Mouse (Mus musculus): ENCODE results near the gene Celf3.

Gene Celf3

DNA sequence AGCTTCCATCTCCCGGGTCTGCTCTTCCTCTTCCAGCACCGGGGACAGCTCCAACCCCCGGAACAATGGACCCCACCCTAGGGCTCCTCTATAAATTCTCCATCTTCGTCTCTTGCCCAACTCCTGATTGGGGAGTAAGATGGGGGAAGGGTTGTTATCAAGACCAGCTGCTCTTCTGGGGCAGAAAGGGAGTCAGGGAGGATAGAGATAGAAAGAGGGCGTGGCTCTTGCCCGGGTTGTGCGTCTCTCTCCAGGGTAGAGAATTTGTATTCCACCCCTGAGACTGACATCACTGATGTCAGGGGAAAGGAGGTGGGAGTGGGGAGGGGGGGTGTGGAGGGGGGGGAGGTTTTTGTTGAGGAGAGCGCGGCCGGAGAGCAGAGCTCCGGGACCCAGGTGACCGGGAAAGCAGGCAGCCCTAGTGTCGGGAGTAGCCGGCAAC is at the start of gene Celf3:
Celf3 (plus strand) TSS at position 315 of the 442 bp plus-strand sequence.
- DNase-seq (ENCODE audit: low spot score in 2 of 2) = peak in 1 of 2 experiments; percentile 78

GRCm38 (mm10) chr3:94430980-94431379 is 47.1 kb upstream of the Celf3 start:
- no peak for DNase-seq (ENCODE audit: low spot score in 2 of 2)

GRCm38 (mm10) chr3:94434305-94434704 is 43.8 kb upstream of the Celf3 start:
- no peak for DNase-seq (ENCODE audit: low spot score in 2 of 2)

DNA sequence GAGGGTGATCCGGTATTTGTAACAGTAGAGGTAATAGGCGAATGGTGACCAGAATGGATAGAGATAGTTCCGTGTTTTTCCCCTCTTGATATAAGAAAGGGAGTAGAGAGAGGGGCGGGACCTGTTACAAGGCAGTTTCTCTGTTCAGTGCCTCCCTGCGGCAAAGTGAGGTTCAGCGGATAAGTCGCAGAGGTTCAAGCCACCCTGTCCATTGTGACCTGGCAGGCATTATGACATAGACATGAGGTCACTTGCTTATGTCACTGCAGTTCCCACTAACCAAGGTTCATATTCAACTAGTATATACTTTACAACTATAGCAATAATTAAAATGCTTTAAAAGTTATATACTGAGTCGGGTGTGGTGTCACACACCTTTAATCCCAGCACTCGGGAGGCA is 41.7 kb upstream of the Celf3 start:
- DNase-seq (ENCODE audit: low spot score in 2 of 2) = no peak

GRCm38 (mm10) chr3:94441182-94441581 is 36.9 kb upstream of the Celf3 start:
- peak in 1 of 2 experiments; percentile 13 for DNase-seq (ENCODE audit: low spot score in 2 of 2)

GRCm38 (mm10) chr3:94442951-94443596 is 35.0 kb upstream of the Celf3 start, which contains the start of gene Mrpl9:
Gene Mrpl9, plus strand, starts transcription at chr3:94443318.
- DNase-seq (ENCODE audit: low spot score in 2 of 2) = peak; percentile 95 to 96

DNA sequence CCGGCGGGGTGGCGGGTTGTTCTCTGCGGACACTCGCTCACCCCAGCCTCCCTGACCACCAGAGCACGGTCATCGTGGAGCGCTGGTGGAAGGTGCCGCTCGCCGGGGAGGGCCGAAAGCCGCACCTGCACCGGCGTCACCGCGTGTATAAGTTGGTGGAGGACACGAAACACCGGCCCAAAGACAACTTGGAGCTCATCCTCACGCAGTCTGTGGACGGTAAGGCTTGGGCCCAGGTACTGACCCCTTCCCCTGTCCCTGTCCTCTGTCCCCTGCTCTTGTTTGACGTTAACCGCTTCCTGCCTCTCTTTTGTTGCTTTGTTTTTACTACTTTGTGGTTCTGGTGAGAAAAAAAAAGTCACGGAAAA is 34.5 kb upstream of the Celf3 start, which contains the start of gene Oaz3:
Oaz3 (minus strand) TSS at position 319 of the 368 bp plus-strand sequence.
- DNase-seq (ENCODE audit: low spot score in 2 of 2) = no peak

DNA sequence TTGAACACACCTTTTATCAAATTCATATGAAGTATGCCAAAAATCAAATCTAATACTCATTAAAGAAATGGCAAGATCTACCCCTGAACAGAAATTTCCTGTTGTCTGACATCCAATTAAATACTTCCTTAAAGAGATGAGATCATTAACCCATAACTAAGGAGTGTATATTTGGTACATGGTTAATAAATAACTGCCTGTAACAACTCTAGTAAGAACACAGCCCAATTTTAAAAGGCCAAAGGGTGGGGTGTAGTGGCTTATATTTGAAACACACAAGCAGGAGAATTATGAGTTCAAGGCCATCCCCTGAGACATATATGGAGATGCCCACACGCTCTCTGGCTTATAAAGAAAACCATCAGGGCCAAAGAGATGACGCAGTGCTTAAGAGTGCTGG is 28.7 kb upstream of the Celf3 start:
- no peak for DNase-seq (ENCODE audit: low spot score in 2 of 2)

DNA sequence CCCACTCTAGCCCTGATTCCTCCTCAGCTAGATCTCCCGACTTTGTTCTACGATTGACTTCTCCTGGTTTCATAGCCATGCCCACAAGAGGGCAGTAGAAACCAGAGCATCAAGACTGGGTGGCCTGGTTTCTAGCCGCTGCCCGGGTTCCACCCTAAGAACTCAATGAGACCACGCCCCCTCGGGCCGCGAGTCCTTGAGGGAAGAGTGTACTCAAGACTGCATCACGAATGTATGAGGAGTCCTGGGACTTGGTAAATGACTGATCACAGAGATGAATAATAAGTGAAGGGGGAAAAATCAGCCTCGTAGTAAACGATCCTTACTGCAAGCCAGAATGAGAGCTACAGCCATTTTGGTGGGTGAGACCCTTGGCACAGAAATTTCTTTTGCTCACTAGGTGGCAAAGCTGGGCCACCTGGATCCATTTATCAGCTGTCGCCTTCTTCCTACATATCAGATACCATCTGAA is 21.5 kb upstream of the Celf3 start:
- peak; percentile 88 for DNase-seq (ENCODE audit: low spot score in 2 of 2)

GRCm38 (mm10) chr3:94457055-94457454 is 21.0 kb upstream of the Celf3 start:
- no peak for DNase-seq (ENCODE audit: low spot score in 2 of 2)

- no peak for DNase-seq (ENCODE audit: low spot score in 2 of 2)
Measured at GRCm38 (mm10) chr3:94459834-94460233, 18.3 kb upstream of the Celf3 start.

DNA sequence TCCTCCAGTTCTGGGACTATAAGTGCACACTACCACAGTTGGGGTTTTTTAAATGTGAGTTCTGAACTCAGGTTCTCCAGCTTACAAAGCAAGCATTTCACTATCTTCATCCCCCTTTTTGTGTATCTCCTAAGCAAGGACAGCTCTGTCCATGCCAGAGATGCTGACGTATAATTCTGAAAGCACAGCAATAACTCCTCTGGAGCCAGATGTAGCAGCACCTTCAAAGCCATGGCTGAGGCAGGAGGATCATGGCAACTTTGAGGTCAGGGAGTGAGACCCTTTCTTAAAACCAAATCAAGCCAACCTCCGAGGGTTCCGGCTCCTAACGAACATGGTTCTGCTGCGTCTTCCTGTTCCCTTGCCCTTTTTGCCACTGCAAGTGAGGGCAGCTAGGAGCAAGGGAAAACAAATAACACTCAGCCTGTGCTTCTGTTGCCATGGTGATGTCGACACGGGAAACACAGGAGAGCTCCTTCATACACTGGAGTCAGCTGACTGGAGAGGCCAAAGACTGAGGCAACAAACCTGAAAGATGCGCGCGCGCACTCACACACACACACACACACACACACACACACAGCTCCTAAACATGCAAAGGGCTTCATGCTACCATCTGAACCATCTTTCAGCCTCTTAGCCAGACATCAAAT is 14.0 kb upstream of the Celf3 start:
- peak; percentile 36 to 55 for DNase-seq (ENCODE audit: low spot score in 2 of 2)

- DNase-seq (ENCODE audit: low spot score in 2 of 2) = peak; percentile 66 to 77
Measured at GRCm38 (mm10) chr3:94465632-94466430, 12.3 kb upstream of the Celf3 start.

- DNase-seq (ENCODE audit: low spot score in 2 of 2) = no peak
Measured at GRCm38 (mm10) chr3:94468931-94469330, 9.2 kb upstream of the Celf3 start.

GRCm38 (mm10) chr3:94472447-94473114 is 5.5 kb upstream of the Celf3 start:
- peak in 1 of 2 experiments; percentile 14 for DNase-seq (ENCODE audit: low spot score in 2 of 2)

GRCm38 (mm10) chr3:94473115-94473505 is 5.0 kb upstream of the Celf3 start:
- no peak for DNase-seq (ENCODE audit: low spot score in 2 of 2)

DNA sequence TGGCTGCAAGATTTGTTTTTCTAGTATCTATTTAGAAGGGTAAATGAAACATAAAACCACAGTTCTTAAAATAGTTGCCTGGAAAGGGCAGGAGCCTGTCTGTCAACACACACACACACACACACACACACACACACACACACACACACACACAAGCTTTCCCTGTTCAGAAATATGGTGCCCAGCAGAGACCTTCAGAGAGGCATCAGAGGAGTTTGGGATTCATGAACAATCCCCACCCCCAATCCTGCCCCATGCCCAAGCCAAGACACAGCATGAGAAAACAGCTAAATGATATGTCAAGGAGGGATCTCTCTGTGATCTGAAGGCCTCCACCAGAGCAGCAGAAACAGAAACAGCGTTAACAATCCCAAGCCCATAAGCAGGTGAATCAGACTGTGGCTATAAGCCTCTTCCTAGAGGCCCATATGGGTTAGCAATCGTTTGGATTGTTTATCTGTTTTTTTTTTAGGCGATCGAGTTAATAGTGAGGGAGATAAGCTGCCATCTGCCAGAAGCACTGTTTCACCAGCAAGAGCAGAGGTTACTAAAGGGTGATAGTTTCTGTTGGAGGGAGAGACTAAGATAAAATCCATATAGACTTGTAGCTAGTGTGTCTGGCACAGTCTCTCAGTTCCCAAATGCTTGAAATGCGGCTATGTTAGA is 4.4 kb upstream of the Celf3 start:
- no peak for DNase-seq (ENCODE audit: low spot score in 2 of 2)

GRCm38 (mm10) chr3:94476301-94477035 is 1.6 kb upstream of the Celf3 start:
- no peak for DNase-seq (ENCODE audit: low spot score in 2 of 2)

GRCm38 (mm10) chr3:94477444-94477843 is 651 bp upstream of the Celf3 start:
- peak in 1 of 2 experiments; percentile 64 for DNase-seq (ENCODE audit: low spot score in 2 of 2)

DNA sequence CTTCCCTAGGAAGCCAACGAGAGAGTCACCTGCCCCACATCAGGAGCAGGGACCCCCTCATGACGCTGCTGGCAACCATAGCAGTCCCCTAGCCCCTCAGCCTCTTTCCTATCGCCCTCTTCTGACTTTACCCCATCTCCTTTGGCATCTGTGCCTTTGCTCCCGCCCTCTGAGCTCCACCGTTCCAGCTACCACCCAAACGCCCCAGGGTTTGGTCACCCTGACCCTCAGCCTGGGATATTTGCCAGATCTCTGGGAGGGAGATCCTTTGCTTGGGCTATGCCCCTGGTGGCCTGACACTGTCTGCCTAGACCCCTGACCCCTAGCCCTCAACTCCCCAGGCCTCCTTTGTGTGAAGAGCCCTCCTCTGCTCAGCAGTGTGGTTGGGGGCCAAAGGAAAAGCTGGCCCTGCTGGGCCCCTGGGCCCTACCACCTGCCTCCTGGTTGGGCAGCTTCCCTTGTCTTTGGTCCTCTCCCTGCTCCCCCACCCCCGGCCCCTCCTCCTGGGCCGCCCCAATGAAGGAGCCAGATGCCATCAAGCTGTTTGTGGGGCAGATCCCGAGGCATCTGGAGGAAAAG is 585 bp downstream of the Celf3 start:
- no peak for DNase-seq (ENCODE audit: low spot score in 2 of 2)

All from right cerebral cortex, adult 2 months (tissue).